Mouse (Mus musculus) midbrain, embryonic 13.5 days (tissue): ENCODE results near the gene Stk33. TPM values are rescaled to one million over a fixed set of nuclear protein-coding genes. Genes with fewer than 3 reads are reported as not detected.

ENCODE experiments used
- ATAC-seq: fragments of 200-750 bp; cut with Nextera tagmentation; 2 replicates; pipeline ENCODE4 v1.8.0; 2017; ENCODE audit warnings: mild to moderate bottlenecking, moderate TSS enrichment, moderate library complexity
- H3K27ac ChIP-seq: fragments of 300-500 bp; sonication (generic); 2 replicates; pipeline ENCODE4 v1.5.1; 2015; ENCODE audit warnings: inconsistent platforms, mild to moderate bottlenecking, moderate library complexity
- H3K27me3 ChIP-seq: fragments of 300-500 bp; sonication (generic); 2 replicates; pipeline ENCODE4 v1.6.1; 2015; ENCODE audit warnings: mild to moderate bottlenecking, inconsistent platforms
- H3K36me3 ChIP-seq: fragments of 300-500 bp; sonication (generic); 2 replicates; pipeline ENCODE4 v1.6.1; 2015; ENCODE audit warnings: mild to moderate bottlenecking, inconsistent platforms
- H3K4me1 ChIP-seq: fragments of 300-500 bp; sonication (generic); replicated peaks from 2 replicates; pipeline ENCODE4 v1.6.1; 2015; ENCODE audit warnings: inconsistent platforms
- H3K4me2 ChIP-seq: fragments of 300-500 bp; sonication (generic); replicated peaks from 2 replicates; pipeline ENCODE4 v1.6.1; 2015; ENCODE audit warnings: moderate library complexity, mild to moderate bottlenecking, inconsistent platforms
- H3K4me3 ChIP-seq: fragments of 300-500 bp; sonication (generic); replicated peaks from 2 replicates; pipeline ENCODE4 v1.5.1; 2015; ENCODE audit warnings: mild to moderate bottlenecking, inconsistent platforms
- H3K9ac ChIP-seq: fragments of 300-500 bp; sonication (generic); replicated peaks from 2 replicates; pipeline ENCODE4 v1.6.1; 2015; ENCODE audit warnings: mild to moderate bottlenecking, inconsistent platforms
- H3K9me3 ChIP-seq: fragments of 300-500 bp; sonication (generic); 2 replicates; pipeline ENCODE4 v1.6.1; 2016; ENCODE audit warnings: mild to moderate bottlenecking, inconsistent platforms
- WGBS: fragments of 180-500 bp; shearing (Covaris S2); methylation state at CpG from one replicate; pipeline ENCODE4 v1.1.7; 2015; 5-methylcytosine and 5-hydroxymethylcytosine counted together
- polyA plus RNA-seq: library from polyadenylated mRNA; unstranded; fragments of >200 nt; fragmentation: Nextera tagmentation; extraction: Ambion mirVana; gene quantifications from 2 replicates; pipeline ENCODE4 v1.2.1, GENCODE M21; 2015

Stk33 gene
- polyA plus RNA-seq, result 12.8 and 17.3 TPM in 2 replicates

DNA sequence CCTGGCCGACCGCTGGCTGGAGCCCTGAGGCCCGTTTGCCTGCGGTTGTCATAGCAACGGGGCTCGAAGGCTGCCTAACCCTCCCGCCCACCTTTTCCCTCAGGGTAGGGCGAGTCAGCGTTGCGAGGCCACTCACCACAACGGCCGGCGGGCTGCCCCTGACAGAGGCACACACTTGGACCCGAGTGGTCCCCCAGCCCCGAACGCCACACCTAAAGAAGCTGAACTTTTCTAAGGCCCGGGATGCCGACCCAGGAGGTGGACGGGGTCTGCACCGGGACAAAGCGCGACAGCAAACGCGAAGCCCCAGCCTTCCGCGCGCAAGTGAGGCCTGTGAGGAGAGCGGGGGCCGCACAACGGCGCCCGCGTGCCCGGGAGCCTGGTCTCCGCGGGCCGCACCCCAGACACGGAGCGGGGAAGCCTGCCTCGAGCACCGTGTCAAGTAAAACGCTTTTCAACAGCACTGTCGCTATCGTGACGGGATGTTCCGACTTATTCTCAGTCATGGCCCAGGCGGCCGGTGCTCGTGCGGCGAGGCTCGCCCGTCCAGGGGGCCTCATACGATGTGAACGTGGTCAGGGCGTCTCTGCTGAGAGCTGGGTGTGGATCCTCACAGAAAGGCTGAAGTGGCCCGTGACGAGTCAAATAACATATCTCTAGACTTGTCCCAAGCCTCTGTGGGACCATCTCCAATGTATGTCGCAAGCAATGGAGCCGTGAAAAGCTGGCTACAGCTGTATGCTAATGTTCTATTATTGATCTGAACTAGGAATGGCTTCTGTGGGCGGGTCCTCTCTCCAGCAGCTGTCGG, at the start of gene Stk33:
TSS of gene Stk33 (minus strand) at position 301 of the 811 bp plus-strand sequence.
- Histone ChIP-seq H3K36me3 (no peaks in the 10 kb centered on the region), H3K9me3 (no peaks in the 10 kb centered on the region)
- WGBS, result under 1% methylated on average over 62 of the region's 62 CpGs

DNA sequence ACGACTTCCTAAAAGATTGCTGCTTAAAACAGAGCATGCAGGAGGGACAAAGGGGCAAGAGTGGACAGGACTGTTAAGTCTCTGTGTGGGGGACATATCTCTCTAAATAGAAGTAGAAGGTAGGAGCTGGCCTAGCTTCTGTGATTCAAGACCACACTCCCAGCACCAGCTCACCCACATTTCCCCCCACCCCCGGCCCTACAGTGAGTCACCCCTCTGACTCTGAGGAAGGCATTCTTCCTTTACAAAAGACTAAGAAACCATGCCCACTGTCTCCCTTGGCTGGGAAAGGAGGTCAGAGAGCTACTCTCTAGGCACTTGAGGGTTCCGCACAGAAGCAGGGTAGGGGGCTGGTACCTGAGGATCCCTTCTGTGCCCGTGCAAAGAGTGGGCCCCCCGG, 45.3 kb upstream of the Stk33 start:
- Histone ChIP-seq H3K27me3 (no peaks in the 10 kb centered on the region), H3K4me3 (no peak overlapping the region), H3K9me3 (no peaks in the 10 kb centered on the region), H3K36me3 (no peaks in the 10 kb centered on the region), H3K4me2 (no peak overlapping the region), H3K9ac (no peak overlapping the region), H3K27ac (no peak overlapping the region), H3K4me1 (no peaks in the 10 kb centered on the region)
- ATAC-seq, result no peak
- WGBS, result 65% methylated on average over 5 of the region's 5 CpGs

More for the DNA sequence above, at the start of gene Stk33:
- H3K4me2 ChIP-seq, result peak within 1 kb of the TSS; percentile 77
- peak within 1 kb of the TSS; percentile 77 for H3K9ac ChIP-seq
- H3K4me1 ChIP-seq, result peaks cover 58% of the 10 kb centered on the region
- H3K27me3 ChIP-seq, result no peaks in the 10 kb centered on the region
- ATAC-seq, result peak; percentile 85
- H3K4me3 ChIP-seq, result peak within 1 kb of the TSS; percentile 54
- H3K27ac ChIP-seq, result peak within 1 kb of the TSS; percentile 91

DNA sequence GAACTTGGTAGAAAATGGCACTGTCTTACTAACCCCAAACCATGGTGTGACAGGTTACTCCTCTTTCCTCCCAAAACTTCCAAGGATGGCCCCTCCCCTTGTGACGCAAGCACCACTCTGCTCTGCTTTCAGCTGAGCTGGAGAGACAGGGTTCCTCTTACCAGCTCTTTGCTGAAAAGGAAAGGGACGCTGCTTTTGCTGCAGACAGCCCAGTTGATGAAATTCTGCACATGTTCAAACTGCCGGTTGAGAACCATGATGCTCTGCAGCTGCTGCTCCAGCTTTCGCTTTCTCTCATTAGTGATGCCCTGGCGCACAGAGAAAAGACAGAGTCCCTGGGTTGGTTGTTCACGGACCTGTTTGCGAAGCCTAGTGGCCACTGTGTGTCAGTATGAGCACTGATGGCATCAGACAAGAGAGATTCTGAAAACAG, 41.9 kb upstream of the Stk33 start:
- H3K36me3 ChIP-seq, result no peaks in the 10 kb centered on the region
- no peaks in the 10 kb centered on the region for H3K27me3 ChIP-seq
- H3K27ac ChIP-seq, result no peak overlapping the region
- 0 out of 2 replicates have a peak, but pooled peaks have one; percentile 49 for ATAC-seq
- H3K9ac ChIP-seq, result no peak overlapping the region
- 20% methylated on average over 7 of the region's 7 CpGs for WGBS
- H3K4me1 ChIP-seq, result no peaks in the 10 kb centered on the region
- H3K4me2 ChIP-seq, result peak overlapping the region; percentile 26; the same call in 1 of the 2 replicates
- no peaks in the 10 kb centered on the region for H3K9me3 ChIP-seq
- no peak overlapping the region; the same call in 1 of the 2 replicates for H3K4me3 ChIP-seq

DNA sequence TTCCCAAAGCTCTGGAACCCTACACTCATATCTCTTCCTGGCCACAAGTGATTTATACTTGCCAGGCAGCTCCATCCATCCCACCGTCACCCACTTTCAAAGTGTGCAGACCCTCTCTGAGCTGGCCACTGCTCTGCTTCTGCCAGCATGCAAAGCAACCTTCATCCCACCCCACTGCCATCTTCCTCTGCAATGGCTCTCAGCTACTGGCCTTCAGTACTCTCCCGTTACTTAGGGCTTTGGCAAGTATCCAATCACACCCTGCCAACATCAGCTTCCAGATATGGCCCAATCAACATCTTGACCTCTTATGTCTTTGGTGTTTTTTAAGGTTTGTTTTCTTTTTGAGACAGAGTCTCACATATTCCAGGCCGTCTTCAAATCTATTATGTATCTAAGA, 39.0 kb upstream of the Stk33 start:
- ATAC-seq, result no peak
- no peak overlapping the region for H3K4me3 ChIP-seq
- no peaks in the 10 kb centered on the region for H3K36me3 ChIP-seq
- H3K27me3 ChIP-seq, result no peaks in the 10 kb centered on the region
- 90% methylated on average over 3 of the region's 3 CpGs for WGBS
- no peaks in the 10 kb centered on the region for H3K9me3 ChIP-seq
- no peak overlapping the region for H3K9ac ChIP-seq
- H3K4me1 ChIP-seq, result no peaks in the 10 kb centered on the region
- H3K27ac ChIP-seq, result no peak overlapping the region
- no peak overlapping the region for H3K4me2 ChIP-seq

DNA sequence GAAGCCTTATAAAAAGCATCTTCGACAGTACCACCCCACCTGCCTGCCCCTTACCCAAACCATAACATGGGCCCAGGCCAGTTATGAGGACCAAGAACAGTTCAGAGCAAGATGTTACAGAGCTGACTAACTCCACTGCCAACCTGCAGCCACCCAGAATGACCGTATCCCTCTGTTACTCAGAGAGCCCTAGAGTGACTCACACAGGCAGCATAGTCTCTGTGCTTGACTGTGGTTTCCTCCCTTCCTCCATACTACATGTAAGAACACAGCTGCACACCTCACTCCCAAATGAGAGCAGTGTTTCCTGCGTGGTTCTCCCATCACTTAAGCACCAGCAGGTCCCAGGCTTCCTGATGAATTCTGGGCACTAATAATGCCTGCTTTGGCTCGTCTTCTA, 31.8 kb upstream of the Stk33 start:
- Histone ChIP-seq H3K4me2 (no peak overlapping the region), H3K27me3 (no peaks in the 10 kb centered on the region), H3K4me3 (no peak overlapping the region), H3K9ac (no peak overlapping the region), H3K27ac (no peak overlapping the region), H3K36me3 (no peaks in the 10 kb centered on the region), H3K9me3 (no peaks in the 10 kb centered on the region), H3K4me1 (peaks cover 9% of the 10 kb centered on the region)
- no peak for ATAC-seq
- WGBS, result 71% methylated on average over 4 of the region's 4 CpGs

DNA sequence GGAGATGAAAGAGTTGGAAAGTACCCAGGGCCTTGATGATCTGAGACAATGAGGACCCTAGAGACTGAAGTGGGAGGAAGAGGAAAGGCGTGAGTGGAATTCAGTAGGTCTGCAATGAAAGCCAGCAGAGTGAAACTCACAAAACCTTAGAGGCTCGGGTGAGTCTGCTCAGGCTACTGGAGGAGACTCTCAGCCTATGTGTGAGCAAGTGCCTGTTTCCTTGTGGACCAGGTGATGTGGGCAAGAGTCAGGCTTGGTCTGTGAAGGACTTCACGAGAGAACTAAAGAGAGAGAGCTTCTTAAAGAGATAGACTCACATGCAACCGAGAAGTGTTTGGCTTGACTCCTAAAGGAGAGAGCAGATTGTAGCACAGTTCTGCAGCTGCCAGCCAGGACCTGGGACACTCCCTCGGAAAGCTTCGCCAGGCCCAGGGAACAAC, 29.4 kb upstream of the Stk33 start:
- no peak for ATAC-seq
- Histone ChIP-seq H3K9ac (no peak overlapping the region), H3K27me3 (no peaks in the 10 kb centered on the region), H3K36me3 (no peaks in the 10 kb centered on the region), H3K4me1 (peaks cover 9% of the 10 kb centered on the region), H3K9me3 (no peaks in the 10 kb centered on the region), H3K4me2 (no peak overlapping the region; the same call in 1 of the 2 replicates), H3K27ac (no peak overlapping the region), H3K4me3 (no peak overlapping the region)
- 60% methylated on average over 6 of the region's 6 CpGs for WGBS

DNA sequence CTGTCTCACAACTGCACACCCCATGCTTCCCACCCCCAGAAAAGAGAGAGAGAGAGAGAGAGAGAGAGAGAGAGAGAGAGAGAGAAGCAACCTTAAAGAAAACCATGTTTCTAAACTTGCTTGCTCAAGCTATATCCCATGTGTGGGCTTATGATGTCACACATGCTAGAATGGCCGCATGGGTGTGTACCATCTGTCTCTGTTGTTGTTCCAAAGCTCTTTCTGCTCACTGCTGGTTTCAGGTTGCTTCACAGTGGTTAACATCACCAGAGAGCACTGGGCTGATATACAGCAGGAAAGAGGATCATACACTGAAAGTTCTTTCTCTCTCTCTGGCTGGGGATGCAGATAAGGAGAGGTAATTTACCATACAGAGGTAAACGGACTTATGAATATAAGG, 28.7 kb upstream of the Stk33 start:
- H3K27ac ChIP-seq, result no peak overlapping the region
- 61% methylated on average over 2 of the region's 2 CpGs for WGBS
- peaks cover 9% of the 10 kb centered on the region for H3K4me1 ChIP-seq
- no peak overlapping the region for H3K4me2 ChIP-seq
- H3K9me3 ChIP-seq, result no peaks in the 10 kb centered on the region
- no peak for ATAC-seq
- H3K27me3 ChIP-seq, result no peaks in the 10 kb centered on the region
- no peaks in the 10 kb centered on the region for H3K36me3 ChIP-seq
- no peak overlapping the region for H3K4me3 ChIP-seq
- H3K9ac ChIP-seq, result no peak overlapping the region

DNA sequence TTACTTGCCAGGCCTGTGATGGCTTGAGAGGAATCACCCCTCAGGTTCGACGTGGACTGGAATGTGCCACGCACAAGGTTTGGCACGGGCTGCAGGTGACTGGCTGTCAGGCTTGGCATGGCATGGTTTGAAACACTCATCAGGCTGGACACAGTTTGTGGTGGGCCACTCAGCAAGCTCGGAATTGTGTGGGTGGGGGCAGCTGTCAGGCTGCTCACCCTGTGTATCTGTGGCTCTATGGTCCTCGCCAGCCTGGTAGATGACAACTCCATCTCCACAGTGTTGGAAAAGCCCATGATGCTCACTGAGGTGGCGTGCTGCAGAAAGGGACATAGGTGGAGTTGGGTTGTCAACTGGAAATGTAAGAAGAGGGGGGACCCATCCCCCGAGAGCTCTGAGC, 21.8 kb upstream of the Stk33 start:
- H3K9ac ChIP-seq, result no peak overlapping the region
- no peak overlapping the region for H3K27ac ChIP-seq
- no peaks in the 10 kb centered on the region for H3K9me3 ChIP-seq
- H3K4me1 ChIP-seq, result no peaks in the 10 kb centered on the region
- H3K36me3 ChIP-seq, result no peaks in the 10 kb centered on the region
- 89% methylated on average over 8 of the region's 8 CpGs for WGBS
- no peak overlapping the region for H3K4me2 ChIP-seq
- no peak overlapping the region for H3K4me3 ChIP-seq
- ATAC-seq, result no peak
- H3K27me3 ChIP-seq, result no peaks in the 10 kb centered on the region

DNA sequence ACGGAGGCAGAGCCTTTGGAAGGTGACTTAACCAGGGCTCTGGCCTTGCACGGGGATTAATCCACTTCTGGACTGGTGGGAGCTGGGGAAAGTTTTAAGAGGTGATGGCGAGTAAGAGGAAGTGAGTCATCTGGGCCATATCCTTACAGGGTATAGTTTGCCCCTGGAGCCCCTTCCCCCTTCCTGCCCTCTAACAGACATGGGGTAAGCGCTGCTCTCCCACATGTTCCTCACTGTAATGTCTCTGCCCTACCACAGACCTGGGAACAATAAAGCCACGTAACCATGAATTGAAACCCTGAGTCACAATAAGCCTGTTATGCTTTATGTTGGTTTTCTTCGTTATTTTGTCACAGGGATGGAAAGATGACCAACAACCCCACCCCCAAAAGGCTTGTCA, 17.7 kb upstream of the Stk33 start:
- H3K4me1 ChIP-seq, result no peaks in the 10 kb centered on the region
- no peak overlapping the region for H3K4me3 ChIP-seq
- no peak overlapping the region for H3K4me2 ChIP-seq
- no peaks in the 10 kb centered on the region for H3K9me3 ChIP-seq
- no peaks in the 10 kb centered on the region for H3K27me3 ChIP-seq
- H3K27ac ChIP-seq, result no peak overlapping the region
- no peak for ATAC-seq
- no peak overlapping the region for H3K9ac ChIP-seq
- H3K36me3 ChIP-seq, result no peaks in the 10 kb centered on the region
- 81% methylated on average over 6 of the region's 6 CpGs for WGBS

DNA sequence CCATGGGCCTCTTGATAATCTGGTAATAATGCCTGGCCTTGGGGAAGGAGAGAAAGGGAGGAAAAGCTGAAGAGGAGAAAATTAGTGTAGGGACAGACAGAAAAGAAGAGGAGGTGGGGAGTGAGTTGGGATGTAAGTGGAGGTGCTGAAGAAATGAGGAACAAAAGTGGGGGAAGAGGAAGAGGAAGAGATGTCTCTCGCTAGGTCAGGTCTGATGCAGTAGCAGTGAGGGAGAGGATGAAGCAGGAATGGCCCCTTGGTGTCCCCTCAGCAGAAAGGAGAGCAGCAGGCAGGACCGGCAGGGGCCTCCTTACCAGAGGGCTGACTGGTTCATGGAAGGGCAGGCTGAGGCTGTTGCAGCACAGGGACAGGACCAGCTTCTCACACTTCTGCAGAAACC, 16.9 kb upstream of the Stk33 start:
- Histone ChIP-seq H3K27me3 (no peaks in the 10 kb centered on the region), H3K27ac (no peak overlapping the region), H3K4me1 (no peaks in the 10 kb centered on the region), H3K9me3 (no peaks in the 10 kb centered on the region), H3K36me3 (no peaks in the 10 kb centered on the region), H3K4me3 (no peak overlapping the region), H3K9ac (no peak overlapping the region), H3K4me2 (no peak overlapping the region)
- WGBS, result 56% methylated on average over 2 of the region's 2 CpGs
- no peak for ATAC-seq

DNA sequence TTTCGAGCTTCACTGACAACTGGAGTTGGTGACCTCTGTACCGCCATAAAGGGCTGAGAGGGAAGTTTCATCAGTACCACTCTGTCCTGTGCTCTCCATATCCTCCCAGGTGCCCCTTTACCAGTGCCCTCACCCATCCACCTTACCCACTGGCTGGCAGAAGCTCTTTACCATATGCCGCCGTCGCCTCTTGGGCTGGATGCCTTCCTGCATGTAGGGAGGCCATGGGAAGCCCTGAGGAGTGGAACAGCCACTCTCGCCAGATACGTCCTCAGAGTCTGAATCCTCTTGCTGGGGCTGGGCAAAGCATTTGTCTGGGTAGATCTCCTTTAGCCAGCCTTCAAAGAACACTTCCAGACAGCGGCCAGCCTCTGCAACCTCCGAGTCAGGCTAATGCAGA, 16.0 kb upstream of the Stk33 start:
- Histone ChIP-seq H3K27ac (no peak overlapping the region), H3K9me3 (no peaks in the 10 kb centered on the region), H3K4me3 (no peak overlapping the region), H3K4me1 (no peaks in the 10 kb centered on the region), H3K36me3 (no peaks in the 10 kb centered on the region), H3K4me2 (no peak overlapping the region), H3K9ac (no peak overlapping the region), H3K27me3 (no peaks in the 10 kb centered on the region)
- no peak for ATAC-seq
- WGBS, result 90% methylated on average over 9 of the region's 9 CpGs

DNA sequence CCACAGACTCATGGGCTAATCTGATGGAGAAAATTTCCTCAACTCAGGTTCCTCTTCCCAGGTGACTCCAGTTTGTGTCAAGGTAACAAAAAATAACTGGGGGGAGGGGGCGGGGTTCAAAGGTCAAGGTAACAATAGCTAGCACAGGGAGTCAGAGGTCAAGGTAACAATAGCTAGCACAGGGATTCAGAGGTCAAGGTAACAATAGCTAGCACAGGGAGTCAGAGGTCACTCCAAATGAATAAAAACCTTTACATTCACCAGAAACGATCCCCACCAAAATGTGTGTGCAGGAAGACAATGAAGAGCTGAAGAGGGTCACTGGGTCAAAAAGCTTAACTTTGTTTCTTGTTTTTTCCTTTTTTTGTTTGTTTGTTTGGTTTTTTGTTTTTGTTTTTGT, 9.2 kb upstream of the Stk33 start:
- Histone ChIP-seq H3K4me3 (no peak overlapping the region), H3K4me1 (no peaks in the 10 kb centered on the region; the same call in 1 of the 2 replicates), H3K4me2 (no peak overlapping the region), H3K27ac (no peak overlapping the region), H3K9ac (no peak overlapping the region), H3K27me3 (no peaks in the 10 kb centered on the region), H3K9me3 (no peaks in the 10 kb centered on the region), H3K36me3 (no peaks in the 10 kb centered on the region)
- no peak for ATAC-seq
- WGBS, result 49% methylated on average over 2 of the region's 2 CpGs
